Mouse (Mus musculus): Measurements from ENCODE around the gene Fam71f1. TPM values are rescaled to one million over a fixed set of nuclear protein-coding genes. Genes with fewer than 3 reads are reported as not detected.

The Fam71f1 gene
- polyA plus RNA-seq, 1 experiment from 2014 or later = 0.15 TPM

DNA sequence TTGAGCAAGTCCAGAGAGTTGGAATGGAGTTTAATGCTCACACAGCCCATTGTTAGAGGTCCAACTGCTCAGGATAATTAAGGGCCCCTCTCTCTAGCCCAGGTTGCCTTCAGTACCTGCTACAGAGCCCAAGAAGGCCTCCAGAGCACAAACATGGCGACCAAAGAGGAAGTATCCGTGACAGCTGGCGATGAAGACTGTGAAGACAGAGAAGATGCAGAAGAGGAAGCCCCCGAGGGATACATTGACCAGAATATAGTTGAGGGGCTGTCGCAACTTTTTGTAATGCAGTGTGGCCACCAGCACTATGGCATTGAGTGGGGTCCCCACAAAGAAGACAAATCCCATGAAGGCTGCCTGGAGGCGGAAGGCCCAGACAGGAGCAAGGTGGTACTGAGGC is 61.0 kb downstream of the Fam71f1 start:
- Histone ChIP-seq H3K9me3 (ENCODE audit: control insufficient read depth, low read length) (no peaks in the 10 kb centered on the region), H3K27me3 (ENCODE audit: control insufficient read depth, insufficient read depth, low read length) (no peaks in the 10 kb centered on the region), H3K4me1 (ENCODE audit: control insufficient read depth in 2 of 2, insufficient read depth in 2 of 2, low read length in 2 of 2) (peaks cover 0 to 2% of the 10 kb centered on the region in 2 experiments; a peak in 1 of 4 replicates), H3K4me3 (ENCODE audit: control insufficient read depth in 1 of 2, insufficient read depth in 1 of 2, low read depth in 1 of 2, low read length in 2 of 2) (no peak overlapping the region), H3K36me3 (ENCODE audit: control insufficient read depth, insufficient read depth, low read length) (peaks cover 37% of the 10 kb centered on the region), H3K4me2 (ENCODE audit: low read length) (no peak overlapping the region), H3K9ac (ENCODE audit: low read length) (no peak overlapping the region), H3K27ac (replicated peaks in 1 of 2; ENCODE audit: control insufficient read depth in 1 of 2, insufficient read depth in 1 of 2, low read depth in 2 of 2, low read length in 2 of 2) (no peak overlapping the region)
- no peak for ATAC-seq (ENCODE audit: insufficient number of reproducible peaks, insufficient read depth, low FRiP score, low read depth)
- WGBS = 88% methylated on average over 6 of the region's 6 CpGs

DNA sequence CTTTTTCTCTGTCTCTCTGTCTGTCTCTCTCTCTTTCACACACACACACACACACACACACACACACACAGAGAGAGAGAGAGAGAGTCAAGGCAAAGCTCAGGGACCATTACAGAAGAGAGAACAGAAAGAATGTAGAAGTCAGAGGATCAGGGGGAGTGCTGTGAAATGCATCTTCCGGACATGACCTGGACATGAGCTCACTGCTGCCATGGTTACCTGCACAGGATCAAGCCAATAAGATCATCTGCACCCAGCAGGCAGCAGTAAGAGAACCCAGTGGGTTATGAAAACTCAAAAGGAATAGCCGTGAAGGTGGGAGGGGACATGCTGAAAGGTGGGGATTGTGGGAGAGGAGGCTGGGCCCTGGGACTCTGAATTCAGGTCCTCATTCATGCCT is 63.5 kb downstream of the Fam71f1 start:
- ATAC-seq (ENCODE audit: insufficient number of reproducible peaks, insufficient read depth, low FRiP score, low read depth) = no peak
- Histone ChIP-seq H3K27ac (replicated peaks in 1 of 2; ENCODE audit: control insufficient read depth in 1 of 2, insufficient read depth in 1 of 2, low read depth in 2 of 2, low read length in 2 of 2) (no peak overlapping the region), H3K4me1 (ENCODE audit: control insufficient read depth in 2 of 2, insufficient read depth in 2 of 2, low read length in 2 of 2) (peaks cover 2 to 4% of the 10 kb centered on the region in 2 experiments; a peak in 3 of 4 replicates), H3K27me3 (ENCODE audit: control insufficient read depth, insufficient read depth, low read length) (no peaks in the 10 kb centered on the region), H3K36me3 (ENCODE audit: control insufficient read depth, insufficient read depth, low read length) (peaks cover 12% of the 10 kb centered on the region), H3K9me3 (ENCODE audit: control insufficient read depth, low read length) (no peaks in the 10 kb centered on the region), H3K9ac (ENCODE audit: low read length) (no peak overlapping the region), H3K4me3 (ENCODE audit: control insufficient read depth in 1 of 2, insufficient read depth in 1 of 2, low read depth in 1 of 2, low read length in 2 of 2) (no peak overlapping the region), H3K4me2 (ENCODE audit: low read length) (no peak overlapping the region)
- WGBS = 54% methylated on average over 2 of the region's 2 CpGs

Other genes with a start within 250 kb of the Fam71f1 start
- 30.2 and 35.8 TPM in 2 replicates for gene Rbm28, start 154.1 kb upstream of the Fam71f1 start, polyA plus RNA-seq (2014; fragmentation: Nextera tagmentation; extraction: Ambion mirVana)
- gene Prrt4, start 139.6 kb upstream of the Fam71f1 start, polyA plus RNA-seq (2014; fragmentation: Nextera tagmentation; extraction: Ambion mirVana) = 1.7 TPM in 2 replicates
- 32.2 and 32.5 TPM in 2 replicates for gene Impdh1, start 102.8 kb upstream of the Fam71f1 start, polyA plus RNA-seq (2014; fragmentation: Nextera tagmentation; extraction: Ambion mirVana)
- gene Hilpda, start 46.7 kb upstream of the Fam71f1 start, polyA plus RNA-seq (2014; fragmentation: Nextera tagmentation; extraction: Ambion mirVana) = 26.4 and 28.2 TPM in 2 replicates
- 0.20 and 0.35 TPM in 2 replicates for gene Fam71f2, start 39.5 kb upstream of the Fam71f1 start, polyA plus RNA-seq (2014; fragmentation: Nextera tagmentation; extraction: Ambion mirVana)
- 452 and 458 TPM in 2 replicates for gene Calu, start 28.9 kb downstream of the Fam71f1 start, polyA plus RNA-seq (2014; fragmentation: Nextera tagmentation; extraction: Ambion mirVana)
- gene Opn1sw, start 69.3 kb downstream of the Fam71f1 start, polyA plus RNA-seq (2014; fragmentation: Nextera tagmentation; extraction: Ambion mirVana) = 0.46 and 1.1 TPM in 2 replicates
- gene Ccdc136, start 77.2 kb downstream of the Fam71f1 start, polyA plus RNA-seq (2014; fragmentation: Nextera tagmentation; extraction: Ambion mirVana) = 28.3 and 30.8 TPM in 2 replicates
- gene Flnc, start 114.1 kb downstream of the Fam71f1 start, polyA plus RNA-seq (2014; fragmentation: Nextera tagmentation; extraction: Ambion mirVana) = 36.8 and 47.7 TPM in 2 replicates
- 208 and 250 TPM in 2 replicates for gene Atp6v1f, start 148.6 kb downstream of the Fam71f1 start, polyA plus RNA-seq (2014; fragmentation: Nextera tagmentation; extraction: Ambion mirVana)
- not detected in 2 replicates for gene Atp6v1fnb, start 152.3 kb downstream of the Fam71f1 start, polyA plus RNA-seq (2014; fragmentation: Nextera tagmentation; extraction: Ambion mirVana)
- gene Kcp, start 188.8 kb downstream of the Fam71f1 start, polyA plus RNA-seq (2014; fragmentation: Nextera tagmentation; extraction: Ambion mirVana) = 10.0 and 10.2 TPM in 2 replicates
- 5.0 and 5.3 TPM in 2 replicates for gene Irf5, start 207.5 kb downstream of the Fam71f1 start, polyA plus RNA-seq (2014; fragmentation: Nextera tagmentation; extraction: Ambion mirVana)